Mouse (Mus musculus) neural tube, embryonic 10.5 days (tissue): ENCODE results near the gene Taf13.
A peak's percentile ranks its signal among the peaks of the same experiment; 100 is the strongest.
"Not testable (repeated sequence)": the region's sequence is repeated elsewhere in the genome, so short reads cannot be mapped to it uniquely, and the experiment has no call there.

Experiments used
- DNase-seq: peaks from one replicate; pipeline ENCODE4 v3.0.0-alpha.2; 2017; ENCODE audit warnings: low spot score; ENCODE audit errors: extremely low spot score

The Taf13 gene

GRCm38 (mm10) chr3:108571443-108572294 is at the start of gene Taf13:
Gene Taf13 (plus strand): TSS chr3:108571698.
- DNase-seq, result peak; percentile 95

GRCm38 (mm10) chr3:108523415-108523814 is 48.1 kb upstream of the Taf13 start:
- no peak for DNase-seq

GRCm38 (mm10) chr3:108528489-108528888 is 43.0 kb upstream of the Taf13 start:
- DNase-seq, result no peak

GRCm38 (mm10) chr3:108533114-108533885 is 38.2 kb upstream of the Taf13 start:
- DNase-seq, result no peak

- no peak for DNase-seq
Observed at GRCm38 (mm10) chr3:108533951-108534350, 37.5 kb upstream of the Taf13 start, which contains the start of gene 1700013F07Rik. Gene 1700013F07Rik (plus strand): TSS chr3:108534150.

GRCm38 (mm10) chr3:108535896-108536516 is 35.5 kb upstream of the Taf13 start:
- DNase-seq, result no peak

GRCm38 (mm10) chr3:108536517-108537260 is 34.8 kb upstream of the Taf13 start, which contains the start of gene 5330417C22Rik:
Gene 5330417C22Rik (minus strand): TSS chr3:108536536.
- peak; percentile 50 for DNase-seq

- DNase-seq, result peak; percentile 81
Observed at GRCm38 (mm10) chr3:108537303-108537702, 34.2 kb upstream of the Taf13 start.

- no peak for DNase-seq
Observed at GRCm38 (mm10) chr3:108542299-108542698, 29.2 kb upstream of the Taf13 start.

- DNase-seq, result no peak
Observed at GRCm38 (mm10) chr3:108554111-108554561, 17.4 kb upstream of the Taf13 start.

- peak; percentile 92 for DNase-seq
Observed at GRCm38 (mm10) chr3:108554587-108555312, 16.7 kb upstream of the Taf13 start.

GRCm38 (mm10) chr3:108557888-108558287 is 13.6 kb upstream of the Taf13 start:
- no peak for DNase-seq

GRCm38 (mm10) chr3:108562133-108562730 is 9.3 kb upstream of the Taf13 start, which contains the start of gene Tmem167b:
Gene Tmem167b (minus strand): TSS chr3:108562466.
- DNase-seq, result peak; percentile 96

GRCm38 (mm10) chr3:108562777-108563271 is 8.7 kb upstream of the Taf13 start:
- no peak for DNase-seq

GRCm38 (mm10) chr3:108563309-108563708 is 8.2 kb upstream of the Taf13 start:
- peak; percentile 79 for DNase-seq

GRCm38 (mm10) chr3:108567990-108568877 is 3.3 kb upstream of the Taf13 start:
- DNase-seq, result peak; percentile 33

- DNase-seq, result not testable (repeated sequence)
Observed at GRCm38 (mm10) chr3:108569636-108570035, 1.9 kb upstream of the Taf13 start.

- DNase-seq, result no peak
Observed at GRCm38 (mm10) chr3:108570813-108571212, 685 bp upstream of the Taf13 start.
